Mouse (Mus musculus) hindbrain, embryonic 10.5 days (tissue): ENCODE results near the gene Dock9. TPM values are rescaled to one million over a fixed set of nuclear protein-coding genes. Genes with fewer than 3 reads are reported as not detected.

Source experiments
- polyA plus RNA-seq: library from polyadenylated mRNA; unstranded; fragments of >200 nt; fragmentation: Nextera tagmentation; extraction: Ambion mirVana; gene quantifications from 2 replicates; pipeline ENCODE4 v1.2.1, GENCODE M21; 2016

Dock9 gene
- polyA plus RNA-seq, 1 experiment from 2014 or later = 3.3 TPM

Other genes starting within 250 kb of the Dock9 start
- gene Ubac2, start 80.8 kb upstream of the Dock9 start, polyA plus RNA-seq = 69.4 and 70.9 TPM in 2 replicates
- 0.20 and 0.21 TPM in 2 replicates for gene Gpr18, start 117.9 kb upstream of the Dock9 start, polyA plus RNA-seq
- gene Gpr183, start 167.4 kb upstream of the Dock9 start, polyA plus RNA-seq = 2.0 and 2.4 TPM in 2 replicates
- gene Timm8a2, start 236.8 kb upstream of the Dock9 start, polyA plus RNA-seq = not detected in 2 replicates